Mouse (Mus musculus) liver, embryonic 18 days (tissue): ENCODE measurements around the gene Olfr870. TPM values are rescaled to one million over a fixed set of nuclear protein-coding genes. Genes with fewer than 3 reads are reported as not detected.

Experiments
- polyA plus RNA-seq: library from polyadenylated mRNA; depleted of rRNA; stranded (reverse); fragments of >200 nt; gene quantifications from 2 replicates; pipeline ENCODE4 v1.2.3, GENCODE M21; 2012; rRNA removed

The Olfr870 gene
- polyA plus RNA-seq, result not detected in 2 replicates

DNA sequence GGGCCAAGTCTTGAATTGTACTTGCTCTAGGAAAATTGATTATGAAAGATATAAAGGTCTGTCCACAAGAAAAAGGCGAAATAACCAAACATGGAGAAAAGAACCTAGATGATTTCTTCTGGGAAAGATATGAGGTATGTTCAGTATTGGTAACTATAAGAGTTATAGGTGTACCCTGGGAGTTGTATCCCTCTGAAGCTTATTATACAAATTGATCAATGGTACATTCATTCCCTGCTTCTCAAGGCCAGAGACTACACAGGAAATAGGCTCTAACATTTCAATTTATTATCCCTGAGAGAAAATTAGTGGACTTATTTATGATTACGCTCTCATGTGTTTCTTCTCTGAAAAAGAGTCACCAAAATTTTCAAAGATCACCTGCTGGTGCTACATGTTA lies at the start of gene Olfr870:
Olfr870 (minus strand) TSS at position 101 of the 400 bp plus-strand sequence.

DNA sequence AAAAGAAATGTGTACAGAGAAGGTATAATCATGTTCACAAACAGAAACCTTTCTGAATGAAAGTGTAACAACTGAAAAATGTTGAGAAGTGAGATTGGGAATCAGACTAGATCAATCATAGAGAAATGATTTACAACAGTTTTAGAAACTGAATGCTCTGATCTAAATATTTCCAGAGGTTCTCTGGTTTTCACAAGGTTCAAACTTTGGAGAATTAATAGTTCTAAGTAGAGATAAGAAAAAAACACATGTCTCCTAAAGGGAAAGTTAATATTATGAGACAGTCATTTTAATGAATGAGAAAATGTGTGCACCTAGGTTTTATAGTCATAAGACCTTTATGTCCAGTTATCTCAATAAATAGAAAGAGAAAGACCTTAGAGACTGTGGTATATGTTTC lies 38.0 kb upstream of the Olfr870 start, which contains the start of gene Olfr871:
Olfr871 (plus strand) TSS at position 301 of the 400 bp plus-strand sequence.

GRCm38 (mm10) chr9:20128709-20129108 lies 45.1 kb downstream of the Olfr870 start, which contains the start of gene Olfr869:
TSS of gene Olfr869 (plus strand) at chr9:20129009.

Other genes with a start within 250 kb of the Olfr870 start
- not detected in 2 replicates for gene Olfr866, start 146.0 kb downstream of the Olfr870 start, polyA plus RNA-seq
- gene Olfr867, start 116.5 kb downstream of the Olfr870 start, polyA plus RNA-seq, result not detected in 2 replicates
- gene Olfr868, start 75.4 kb downstream of the Olfr870 start, polyA plus RNA-seq, result not detected in 2 replicates
- not detected in 2 replicates for gene Olfr869, start 45.0 kb downstream of the Olfr870 start, polyA plus RNA-seq
- not detected in 2 replicates for gene Olfr871, start 38.1 kb upstream of the Olfr870 start, polyA plus RNA-seq
- gene Olfr872, start 63.1 kb upstream of the Olfr870 start, polyA plus RNA-seq, result not detected in 2 replicates
- gene Olfr39, start 108.3 kb upstream of the Olfr870 start, polyA plus RNA-seq, result not detected in 2 replicates
- not detected in 2 replicates for gene Olfr873, start 124.5 kb upstream of the Olfr870 start, polyA plus RNA-seq
- gene Olfr18, start 162.0 kb upstream of the Olfr870 start, polyA plus RNA-seq, result not detected in 2 replicates
- gene Zfp560, start 211.1 kb upstream of the Olfr870 start, polyA plus RNA-seq, result 4.4 and 4.8 TPM in 2 replicates